Mouse (Mus musculus) C2C12 (cell line): ENCODE measurements around the gene Igfbp1.

Source experiments
- CEBPB ChIP-seq: IDR thresholded peaks from one replicate; pipeline ENCODE4 v1.6.1; 2011; ENCODE audit warnings: low read depth, mild to moderate bottlenecking, control low read depth, moderate library complexity
- CTCF ChIP-seq: IDR thresholded peaks from one replicate; pipeline ENCODE4 v1.5.1; 2011; ENCODE audit not compliant: control insufficient read depth, insufficient read depth, insufficient read length
- FOSL1 ChIP-seq: IDR thresholded peaks from one replicate; pipeline ENCODE4 v1.8.0; 2011; ENCODE audit warnings: mild to moderate bottlenecking, low read length; ENCODE audit not compliant: poor library complexity, insufficient read depth, severe bottlenecking
- MAX ChIP-seq: IDR thresholded peaks from one replicate; pipeline ENCODE4 v1.6.1; 2011; ENCODE audit warnings: mild to moderate bottlenecking, control low read depth
- MYOD1 ChIP-seq: IDR thresholded peaks from one replicate; pipeline ENCODE4 v1.6.1; 2011; ENCODE audit warnings: low read depth; ENCODE audit not compliant: control insufficient read depth, insufficient read length
- MYOG ChIP-seq: IDR thresholded peaks from one replicate; pipeline ENCODE4 v1.6.1; 2011; ENCODE audit not compliant: control insufficient read depth, insufficient read length; ENCODE audit errors: extremely low read depth
- USF1 ChIP-seq: IDR thresholded peaks from one replicate; pipeline ENCODE4 v1.6.1; 2011; ENCODE audit warnings: low read depth, mild to moderate bottlenecking, control low read depth, moderate library complexity

DNA sequence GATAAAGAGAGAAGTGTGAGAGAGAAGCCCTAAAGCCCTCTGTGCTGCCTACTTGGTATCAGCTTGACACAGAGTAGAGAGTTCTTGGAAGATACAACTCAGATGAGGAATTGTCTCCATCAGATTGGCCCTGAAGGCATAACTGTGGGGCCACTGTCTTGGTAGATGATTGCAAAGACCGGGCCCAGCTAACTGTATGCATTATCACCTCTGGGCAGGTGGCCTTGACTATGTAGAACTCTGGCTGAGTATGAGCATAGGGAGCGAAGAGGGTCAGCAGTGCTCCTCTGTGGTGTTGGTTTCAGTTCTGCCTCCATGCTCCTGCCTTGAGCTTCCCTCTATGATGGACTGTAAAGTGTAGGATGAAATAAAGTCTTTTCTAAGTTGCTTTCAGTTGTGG is 52.8 kb downstream of the Igfbp1 start:
- TF ChIP-seq CTCF (no peak), MAX (no peak), USF1 (no peak), CEBPB (no peak), MYOG (no peak), FOSL1 (no peak), MYOD1 (no peak)
